Mouse (Mus musculus): Measurements from ENCODE around the gene Insig2. TPM values are rescaled to one million over a fixed set of nuclear protein-coding genes. Genes with fewer than 3 reads are reported as not detected.

The Insig2 gene
- total and polyA plus RNA-seq, 3 experiments: 16.1 to 16.9 TPM; not detected in 1

- H3K36me3 ChIP-seq (ENCODE audit: control insufficient read depth in 1 of 2, insufficient read depth in 2 of 2, low read length in 2 of 2): no peaks in the 10 kb centered on the region
These were observed 47.6 kb upstream of the Insig2 start for GRCm38 (mm10) chr1:121380033-121380432.

GRCm38 (mm10) chr1:121377901-121378300, 45.5 kb upstream of the Insig2 start:
- H3K4me3 ChIP-seq (ENCODE audit: control insufficient read depth in 1 of 2, insufficient read depth in 1 of 2, low read depth in 2 of 2, low read length in 2 of 2): no peak overlapping the region
- H3K36me3 ChIP-seq (ENCODE audit: control insufficient read depth in 1 of 2, insufficient read depth in 2 of 2, low read length in 2 of 2): no peaks in the 10 kb centered on the region
- no peak overlapping the region for H3K27ac ChIP-seq (ENCODE audit: control insufficient read depth, low read depth, low read length)
- H3K9me3 ChIP-seq (replicated peaks; ENCODE audit: insufficient read depth, low read length): no peaks in the 10 kb centered on the region
- no peaks in the 10 kb centered on the region for H3K4me1 ChIP-seq (ENCODE audit: control insufficient read depth in 1 of 2, insufficient read depth in 2 of 2, low read length in 2 of 2)
- H3K9ac ChIP-seq (ENCODE audit: control insufficient read depth, low read depth, low read length, poor library complexity, severe bottlenecking): no peak overlapping the region
- no peak for TF ChIP-seq MEF2A (IDR thresholded peaks at IDR 0.05; ENCODE audit: extremely low read depth, insufficient replicate concordance, low read depth, low read length, poor library complexity, severe bottlenecking)
- TF ChIP-seq GABPA (IDR thresholded peaks at IDR 0.05; ENCODE audit: low read depth, low read length): no peak
- no peak for TF ChIP-seq SMC3 (IDR thresholded peaks at IDR 0.05; ENCODE audit: low read depth, low read length)
- TF ChIP-seq MYC (IDR thresholded peaks at IDR 0.05; ENCODE audit: low read depth, low read length): no peak
- TF ChIP-seq MYB (IDR thresholded peaks at IDR 0.05; ENCODE audit: low read depth, low read length): no peak
- no peak for TF ChIP-seq POLR2A (IDR thresholded peaks at IDR 0.05; ENCODE audit: control insufficient read depth in 1 of 2, insufficient read depth in 1 of 2, low read depth in 1 of 2, low read length in 2 of 2, poor library complexity in 1 of 2)
- TF ChIP-seq ELF1 (IDR thresholded peaks at IDR 0.05; ENCODE audit: low read depth, low read length): no peak
- no peak for TF ChIP-seq JUND (IDR thresholded peaks at IDR 0.05; ENCODE audit: low read depth, low read length)
- no peak for TF ChIP-seq MAFK (IDR thresholded peaks at IDR 0.05; ENCODE audit: borderline replicate concordance, low read depth, low read length)
- TF ChIP-seq MAX (IDR thresholded peaks at IDR 0.05; ENCODE audit: low read length): no peak
- no peak for TF ChIP-seq UBTF (IDR thresholded peaks at IDR 0.05; ENCODE audit: borderline replicate concordance, insufficient read depth, low read depth, low read length)
- TF ChIP-seq CHD1 (IDR thresholded peaks at IDR 0.05; ENCODE audit: low read depth, low read length): no peak
- no peak for TF ChIP-seq NRF1 (IDR thresholded peaks at IDR 0.05; ENCODE audit: insufficient read depth, low read depth, low read length, poor library complexity, severe bottlenecking)
- no peak for TF ChIP-seq ZMIZ1 (IDR thresholded peaks at IDR 0.05; ENCODE audit: low read depth, low read length)
- TF ChIP-seq E2F4 (IDR thresholded peaks at IDR 0.05; ENCODE audit: borderline replicate concordance, low read depth, low read length): no peak
- TF ChIP-seq BHLHE40 (IDR thresholded peaks at IDR 0.05; ENCODE audit: borderline replicate concordance, low read depth, low read length): no peak
- no peak for TF ChIP-seq POLR2AphosphoS2 (IDR thresholded peaks at IDR 0.05; ENCODE audit: low read length)
- no peak for TF ChIP-seq ZKSCAN1 (IDR thresholded peaks at IDR 0.05; ENCODE audit: low read depth, low read length)
- TF ChIP-seq ETS1 (IDR thresholded peaks at IDR 0.05; ENCODE audit: low read depth, low read length): no peak
- no peaks in the 10 kb centered on the region for H3K27me3 ChIP-seq (ENCODE audit: control insufficient read depth in 1 of 2, insufficient read depth in 2 of 2, low read length in 2 of 2)
- no peak for DNase-seq (ENCODE audit: low read depth, low spot score)
- no peaks in the 10 kb centered on the region for H3K79me2 ChIP-seq (ENCODE audit: control insufficient read depth, insufficient read depth, low read length, poor library complexity)

More at GRCm38 (mm10) chr1:121380033-121380432, 47.6 kb upstream of the Insig2 start:
- no peak for DNase-seq (ENCODE audit: low read depth, low spot score)
- Histone ChIP-seq H3K9me3 (replicated peaks; ENCODE audit: insufficient read depth, low read length) (no peaks in the 10 kb centered on the region), H3K9ac (ENCODE audit: control insufficient read depth, low read depth, low read length, poor library complexity, severe bottlenecking) (no peak overlapping the region), H3K27ac (ENCODE audit: control insufficient read depth, low read depth, low read length) (no peak overlapping the region), H3K27me3 (ENCODE audit: control insufficient read depth in 1 of 2, insufficient read depth in 2 of 2, low read length in 2 of 2) (no peaks in the 10 kb centered on the region), H3K4me3 (ENCODE audit: control insufficient read depth in 1 of 2, insufficient read depth in 1 of 2, low read depth in 2 of 2, low read length in 2 of 2) (no peak overlapping the region), H3K4me1 (ENCODE audit: control insufficient read depth in 1 of 2, insufficient read depth in 2 of 2, low read length in 2 of 2) (no peaks in the 10 kb centered on the region), H3K79me2 (ENCODE audit: control insufficient read depth, insufficient read depth, low read length, poor library complexity) (no peaks in the 10 kb centered on the region)
- TF ChIP-seq EP300 (IDR thresholded peaks at IDR 0.05; ENCODE audit: low read depth in 1 of 2, low read length in 2 of 2) (no peak), SMC3 (IDR thresholded peaks at IDR 0.05; ENCODE audit: low read depth, low read length) (no peak), GABPA (IDR thresholded peaks at IDR 0.05; ENCODE audit: low read depth, low read length) (no peak), RAD21 (IDR thresholded peaks at IDR 0.05; ENCODE audit: low read depth, low read length) (no peak), HCFC1 (IDR thresholded peaks at IDR 0.05; ENCODE audit: low read depth, low read length) (no peak), SIN3A (IDR thresholded peaks at IDR 0.05; ENCODE audit: low read length) (no peak), USF2 (IDR thresholded peaks at IDR 0.05; ENCODE audit: borderline replicate concordance in 1 of 2, insufficient read depth in 1 of 2, low read depth in 1 of 2, low read length in 2 of 2) (no peak), NRF1 (IDR thresholded peaks at IDR 0.05; ENCODE audit: insufficient read depth, low read depth, low read length, poor library complexity, severe bottlenecking) (no peak), E2F4 (IDR thresholded peaks at IDR 0.05; ENCODE audit: borderline replicate concordance, low read depth, low read length) (no peak), ZMIZ1 (IDR thresholded peaks at IDR 0.05; ENCODE audit: low read depth, low read length) (no peak), ZNF384 (IDR thresholded peaks at IDR 0.05; ENCODE audit: low read depth, low read length) (no peak), MYB (IDR thresholded peaks at IDR 0.05; ENCODE audit: low read depth, low read length) (no peak), NELFE (IDR thresholded peaks at IDR 0.05; ENCODE audit: low read depth, low read length) (no peak), TAL1 (IDR thresholded peaks at IDR 0.05; ENCODE audit: low read length) (no peak), ZKSCAN1 (IDR thresholded peaks at IDR 0.05; ENCODE audit: low read depth, low read length) (no peak)

All from MEL (cell line).